Mouse (Mus musculus): ENCODE data around the gene Rbm33.

Rbm33 gene

DNA sequence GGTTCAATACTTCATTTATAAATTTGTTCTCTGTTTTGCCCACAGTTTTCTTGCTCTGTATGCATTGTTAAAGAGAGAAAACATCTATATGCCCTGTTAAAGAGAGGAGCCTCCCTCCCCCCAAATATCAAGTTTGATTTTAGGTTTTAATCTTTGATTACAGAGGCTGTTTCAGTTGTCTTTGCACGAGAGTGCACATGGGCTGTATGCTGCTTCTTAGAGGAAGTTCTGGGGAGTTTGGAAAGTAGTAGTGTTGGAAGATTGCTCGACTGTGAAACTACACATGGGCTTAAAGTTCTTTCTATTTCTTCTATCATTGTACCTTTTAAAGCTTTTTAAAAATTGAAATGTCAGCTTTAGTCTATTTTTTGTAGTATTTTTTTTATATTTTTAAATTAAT lies 6.9 kb downstream of the Rbm33 start:
- no peak for DNase-seq (ENCODE audit: extremely low read depth, low read depth, low spot score)

DNA sequence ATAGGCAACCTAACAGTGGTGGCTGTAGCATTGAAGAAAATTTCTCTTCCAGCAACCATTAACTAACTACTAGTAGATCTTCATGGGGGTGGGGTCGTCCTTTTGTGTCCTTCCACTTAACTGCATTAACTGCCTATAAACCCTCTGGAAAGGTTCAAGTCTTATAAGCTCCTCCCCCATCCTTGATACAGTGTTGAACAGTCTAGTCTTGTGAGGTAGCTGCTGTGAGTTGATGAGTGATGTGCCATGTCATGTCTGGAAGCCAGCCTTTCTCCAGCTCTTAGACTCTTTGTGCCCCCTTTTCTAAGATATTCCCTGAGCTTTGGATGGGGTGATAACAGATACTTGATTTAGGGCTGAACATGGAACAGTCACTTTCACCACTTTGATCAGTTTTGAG lies 7.5 kb downstream of the Rbm33 start:
- no peak for DNase-seq (ENCODE audit: extremely low read depth, low read depth, low spot score)

- DNase-seq (ENCODE audit: extremely low read depth, low read depth, low spot score), result no peak
Observed at GRCm38 (mm10) chr5:28329024-28329806, 12.3 kb downstream of the Rbm33 start.

- no peak for DNase-seq (ENCODE audit: extremely low read depth, low read depth, low spot score)
Observed at GRCm38 (mm10) chr5:28333731-28334130, 16.8 kb downstream of the Rbm33 start.

DNA sequence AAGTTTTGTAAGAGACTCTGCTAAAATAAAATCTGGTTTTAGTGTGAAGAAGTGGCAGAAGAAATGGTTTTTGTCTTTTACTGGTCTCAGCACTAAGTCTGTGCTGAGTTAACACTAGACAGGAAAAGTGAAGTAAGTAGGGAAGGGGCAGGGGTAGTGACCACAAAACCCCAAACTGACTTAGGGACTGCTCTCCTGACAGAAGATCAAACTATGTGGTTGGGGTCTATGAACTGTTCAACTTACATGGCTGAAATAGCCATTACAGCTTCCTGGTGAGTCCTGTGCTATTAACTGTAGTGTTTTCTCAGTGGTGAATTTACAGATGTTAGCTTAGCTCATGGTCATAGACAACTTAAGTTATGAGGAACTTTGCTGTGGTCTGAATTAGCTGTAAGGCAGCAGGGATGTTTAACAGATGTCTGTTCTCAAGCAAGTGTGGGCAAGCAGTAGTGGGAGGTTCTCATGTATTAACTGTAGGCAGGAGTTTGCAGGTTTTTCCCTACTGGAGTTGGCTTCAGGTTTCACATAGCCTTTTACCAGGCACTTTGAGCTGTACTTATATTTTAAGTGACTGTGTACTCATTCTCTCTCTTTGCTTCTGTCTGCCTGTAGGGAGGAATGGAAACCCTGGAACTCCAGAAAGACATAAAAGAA lies 35.1 kb downstream of the Rbm33 start:
- DNase-seq (ENCODE audit: extremely low read depth, low read depth, low spot score), result no peak

GRCm38 (mm10) chr5:28355614-28356013 lies 38.7 kb downstream of the Rbm33 start:
- DNase-seq (ENCODE audit: extremely low read depth, low read depth, low spot score), result no peak

DNA sequence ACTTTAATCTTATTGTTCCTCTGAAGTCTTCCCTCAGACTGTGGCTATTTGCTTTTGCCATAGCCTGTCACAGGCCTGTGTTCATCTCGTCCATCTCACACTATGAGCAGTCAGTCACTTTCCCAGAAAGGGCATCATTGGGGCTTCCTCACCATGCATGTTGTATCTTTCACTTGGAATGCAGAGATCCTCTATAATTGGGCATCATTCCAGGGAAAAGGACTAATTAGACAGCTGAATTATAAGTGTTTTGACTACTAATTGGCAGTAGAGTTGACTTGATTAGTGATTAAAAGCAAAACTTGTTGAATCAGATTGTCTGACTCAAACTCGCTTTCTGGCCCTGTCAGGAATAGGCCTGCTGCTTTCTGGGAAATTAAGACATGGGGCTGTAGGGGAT lies 43.8 kb downstream of the Rbm33 start:
- DNase-seq (ENCODE audit: extremely low read depth, low read depth, low spot score), result no peak

DNA sequence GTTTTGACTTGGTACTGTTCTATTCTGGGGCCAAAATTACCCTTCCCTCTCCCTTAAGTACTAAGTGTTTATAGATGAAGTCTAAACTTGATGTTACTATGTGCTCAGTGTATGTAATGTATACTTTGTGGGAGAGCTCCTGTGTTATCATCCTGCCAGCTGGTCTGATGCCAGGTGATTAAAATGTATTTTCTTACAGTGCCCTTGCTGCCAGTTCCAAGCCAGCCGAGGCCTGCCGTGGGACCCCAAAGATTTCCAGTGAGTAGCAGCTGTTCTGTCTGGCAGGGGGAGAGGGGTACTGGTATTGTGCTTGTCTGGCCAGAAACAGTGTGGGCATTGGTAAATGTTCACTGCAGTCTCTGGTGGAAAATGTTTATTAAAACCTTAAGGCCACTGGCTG lies 51.1 kb downstream of the Rbm33 start:
- DNase-seq (ENCODE audit: extremely low read depth, low read depth, low spot score), result no peak

GRCm38 (mm10) chr5:28370836-28371235 lies 53.9 kb downstream of the Rbm33 start:
- no peak for DNase-seq (ENCODE audit: extremely low read depth, low read depth, low spot score)

DNA sequence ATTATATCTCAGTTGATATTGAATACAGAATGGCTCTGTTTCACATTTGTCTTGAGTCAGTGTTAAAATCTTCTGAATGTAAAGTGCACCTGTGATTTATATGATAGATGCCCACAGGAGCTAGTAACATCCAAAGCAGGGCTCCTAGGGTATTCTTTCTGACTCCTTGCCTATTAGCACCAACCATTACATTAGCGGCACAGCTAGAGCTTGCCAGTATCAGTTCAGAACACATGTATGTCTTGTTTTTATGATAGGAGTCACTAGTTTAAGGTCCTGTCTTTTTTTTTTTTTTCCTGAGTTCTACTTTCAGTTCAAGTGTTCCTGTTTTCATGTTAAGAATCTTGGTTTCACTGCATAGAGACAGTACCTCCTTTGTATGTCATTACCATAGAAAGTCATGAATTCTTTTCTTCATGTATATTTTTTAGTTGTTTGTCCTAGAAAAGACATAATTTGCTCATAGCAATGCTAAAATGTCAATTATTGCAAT lies 55.3 kb downstream of the Rbm33 start:
- no peak for DNase-seq (ENCODE audit: extremely low read depth, low read depth, low spot score)

DNA sequence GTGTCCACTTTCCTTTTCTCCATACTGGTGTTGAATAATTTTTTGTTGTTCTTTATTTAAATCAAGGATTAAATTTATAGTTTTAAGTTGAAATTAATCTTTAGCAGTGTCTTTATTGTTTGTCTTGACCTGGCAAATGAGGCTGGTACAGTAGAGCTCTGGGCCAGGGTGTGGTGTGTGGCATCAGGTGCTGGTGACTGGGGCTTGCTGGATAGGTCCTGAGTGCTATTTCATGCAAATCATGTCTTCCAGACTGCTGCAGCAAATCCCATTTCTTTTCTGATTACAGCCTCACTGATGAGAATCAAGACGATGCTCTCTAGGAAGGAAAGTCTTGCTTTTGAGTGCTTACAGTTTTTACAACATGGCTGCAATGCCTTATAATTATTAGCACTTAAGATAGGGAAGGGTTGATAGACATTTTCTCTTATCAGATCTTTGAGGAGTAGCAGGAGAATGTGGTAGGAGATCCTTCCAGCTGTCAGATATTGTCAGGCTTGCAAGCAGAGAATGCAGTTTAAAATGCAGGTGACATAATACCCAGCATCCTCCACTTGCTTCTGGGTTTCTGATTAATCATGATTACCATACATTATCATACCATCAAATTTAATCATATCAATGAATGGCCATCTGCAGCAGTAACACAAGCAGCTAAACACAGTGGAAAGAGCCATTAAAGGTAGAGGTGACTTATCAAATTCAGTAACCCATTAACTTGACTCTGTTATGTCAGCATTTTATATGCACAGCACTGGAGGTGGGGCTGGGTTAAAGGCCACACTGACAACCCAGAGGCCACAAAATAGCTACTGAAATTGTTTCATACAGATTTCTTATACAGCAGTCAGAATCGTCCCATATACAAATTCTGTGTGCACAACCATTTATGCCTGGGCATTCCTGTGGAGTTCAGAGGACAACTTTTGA lies 56.8 kb downstream of the Rbm33 start:
- no peak for DNase-seq (ENCODE audit: extremely low read depth, low read depth, low spot score)

DNA sequence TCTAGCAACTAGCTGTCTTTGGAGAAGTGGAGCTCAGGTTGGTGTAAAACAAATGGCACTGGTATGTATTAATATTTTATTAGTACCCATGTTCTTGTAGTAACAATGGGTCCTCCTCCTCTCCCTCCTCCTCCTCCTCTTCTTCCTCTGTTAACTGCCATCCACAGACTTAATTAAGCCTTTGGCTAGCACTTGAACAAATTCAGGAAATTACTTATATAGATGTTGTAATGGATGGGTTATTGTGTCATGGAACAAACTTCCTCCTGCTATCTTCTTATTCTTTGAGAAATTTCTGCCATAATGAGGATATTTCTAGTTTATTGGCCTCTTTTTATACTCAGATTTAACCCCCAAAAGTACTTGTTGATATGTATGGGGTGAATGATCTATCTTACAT lies 60.4 kb downstream of the Rbm33 start:
- no peak for DNase-seq (ENCODE audit: extremely low read depth, low read depth, low spot score)

- no peak for DNase-seq (ENCODE audit: extremely low read depth, low read depth, low spot score)
Observed at GRCm38 (mm10) chr5:28382289-28382688, 65.4 kb downstream of the Rbm33 start.

- DNase-seq (ENCODE audit: extremely low read depth, low read depth, low spot score), result no peak
Observed at GRCm38 (mm10) chr5:28386783-28387182, 69.9 kb downstream of the Rbm33 start.

DNA sequence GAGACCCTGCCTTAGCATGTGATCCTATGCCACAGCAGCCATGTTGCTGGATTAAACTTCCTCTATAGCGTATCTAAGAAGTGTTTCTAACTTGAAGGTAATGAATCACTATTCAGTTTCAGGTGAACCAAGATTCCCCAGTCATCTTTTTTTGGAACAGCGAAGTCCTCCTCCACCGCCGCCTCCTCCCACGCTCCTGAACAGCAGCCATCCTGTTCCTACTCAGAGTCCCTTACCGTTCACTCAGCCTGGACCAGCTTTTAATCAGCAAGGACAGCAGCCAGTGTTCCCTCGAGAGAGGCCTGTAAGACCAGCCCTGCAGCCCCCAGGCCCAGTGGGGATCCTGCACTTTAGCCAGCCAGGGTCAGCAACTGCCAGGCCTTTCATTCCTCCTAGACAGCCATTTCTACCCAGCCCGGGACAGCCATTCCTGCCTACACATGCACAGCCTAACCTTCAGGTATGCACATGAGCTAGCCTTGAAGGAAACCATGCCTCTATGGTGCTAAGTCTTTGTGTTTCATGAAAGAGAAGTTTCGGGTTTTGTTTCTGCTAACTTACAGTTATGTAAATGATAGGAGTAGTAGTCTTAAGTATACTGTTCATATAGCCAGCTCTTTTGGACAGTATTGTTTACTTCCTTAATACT lies 70.7 kb downstream of the Rbm33 start:
- DNase-seq (ENCODE audit: extremely low read depth, low read depth, low spot score), result no peak

DNA sequence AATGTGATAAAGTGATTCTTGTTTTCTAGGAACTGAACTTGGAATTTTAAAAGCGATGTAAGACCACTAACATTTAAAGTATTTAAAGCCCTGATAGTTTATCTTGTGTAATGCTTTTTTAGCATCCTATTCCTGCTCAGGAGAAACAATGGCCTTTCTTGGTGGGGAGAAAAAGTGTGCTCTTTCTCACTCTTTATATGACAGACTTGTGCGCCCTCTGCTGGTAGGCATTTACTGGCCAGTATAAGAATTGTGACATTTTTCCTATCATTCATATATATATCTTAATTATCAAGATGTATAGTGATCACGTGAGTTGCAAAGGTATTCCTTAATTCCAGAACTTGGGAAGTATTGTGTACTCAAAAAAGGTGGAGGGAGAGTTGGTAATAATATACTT lies 71.3 kb downstream of the Rbm33 start:
- no peak for DNase-seq (ENCODE audit: extremely low read depth, low read depth, low spot score)

DNA sequence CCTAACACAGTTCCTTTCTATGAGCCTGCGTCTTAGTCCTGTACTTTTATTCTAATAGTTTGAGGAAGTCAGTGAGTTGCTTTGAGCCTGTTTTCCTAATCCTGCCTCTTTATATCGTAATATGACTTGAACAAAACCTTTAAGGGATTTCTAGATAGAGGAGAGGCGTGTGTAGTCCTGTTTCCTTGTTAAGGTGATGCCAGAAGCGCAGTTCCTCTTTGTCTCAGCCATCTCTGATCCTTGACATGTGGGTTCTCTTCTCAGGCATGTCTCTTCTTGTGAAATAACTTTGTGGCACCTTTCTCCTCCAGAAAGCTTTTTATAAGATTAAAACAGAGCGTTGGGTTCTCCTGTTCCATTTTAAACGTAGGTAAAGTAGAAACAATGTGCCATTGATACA lies 73.3 kb downstream of the Rbm33 start:
- DNase-seq (ENCODE audit: extremely low read depth, low read depth, low spot score), result peak; percentile 74

DNA sequence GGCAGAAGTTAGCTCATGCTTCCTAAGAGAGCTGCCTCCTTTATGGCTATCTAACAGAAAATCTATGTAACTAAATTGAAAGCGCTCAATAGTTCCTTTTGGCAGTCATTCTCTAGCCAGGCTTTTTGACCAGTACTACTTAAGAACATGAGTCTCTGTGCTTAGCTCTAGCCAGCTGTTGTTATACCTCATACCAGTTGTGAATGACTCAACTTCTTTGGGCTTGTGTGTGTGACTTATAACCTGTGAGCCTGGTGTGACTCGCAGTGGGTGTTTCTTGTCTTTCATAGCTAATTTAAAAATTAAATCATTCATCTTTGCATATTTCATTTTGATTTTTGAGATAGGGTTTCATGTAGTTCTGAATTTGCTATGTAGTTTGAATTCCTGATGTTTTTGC lies 80.4 kb downstream of the Rbm33 start:
- DNase-seq (ENCODE audit: extremely low read depth, low read depth, low spot score), result no peak

- no peak for DNase-seq (ENCODE audit: extremely low read depth, low read depth, low spot score)
Observed at GRCm38 (mm10) chr5:28398736-28399135, 81.8 kb downstream of the Rbm33 start.

GRCm38 (mm10) chr5:28399451-28400115 lies 82.7 kb downstream of the Rbm33 start:
- peak; percentile 30 for DNase-seq (ENCODE audit: extremely low read depth, low read depth, low spot score)
